Mouse (Mus musculus) C2C12 (cell line): Measurements from ENCODE around the gene Inpp5a.

ENCODE experiments used
- CEBPB ChIP-seq: IDR thresholded peaks from one replicate; pipeline ENCODE4 v1.6.1; 2011; ENCODE audit warnings: low read depth, mild to moderate bottlenecking, control low read depth, moderate library complexity
- CTCF ChIP-seq: IDR thresholded peaks from one replicate; pipeline ENCODE4 v1.5.1; 2011; ENCODE audit not compliant: control insufficient read depth, insufficient read depth, insufficient read length
- FOSL1 ChIP-seq: IDR thresholded peaks from one replicate; pipeline ENCODE4 v1.8.0; 2011; ENCODE audit warnings: mild to moderate bottlenecking, low read length; ENCODE audit not compliant: poor library complexity, insufficient read depth, severe bottlenecking
- MAX ChIP-seq: IDR thresholded peaks from one replicate; pipeline ENCODE4 v1.6.1; 2011; ENCODE audit warnings: mild to moderate bottlenecking, control low read depth
- MYOD1 ChIP-seq: IDR thresholded peaks from one replicate; pipeline ENCODE4 v1.6.1; 2011; ENCODE audit warnings: low read depth; ENCODE audit not compliant: control insufficient read depth, insufficient read length
- MYOG ChIP-seq: IDR thresholded peaks from one replicate; pipeline ENCODE4 v1.6.1; 2011; ENCODE audit not compliant: control insufficient read depth, insufficient read length; ENCODE audit errors: extremely low read depth
- USF1 ChIP-seq: IDR thresholded peaks from one replicate; pipeline ENCODE4 v1.6.1; 2011; ENCODE audit warnings: low read depth, mild to moderate bottlenecking, control low read depth, moderate library complexity

DNA sequence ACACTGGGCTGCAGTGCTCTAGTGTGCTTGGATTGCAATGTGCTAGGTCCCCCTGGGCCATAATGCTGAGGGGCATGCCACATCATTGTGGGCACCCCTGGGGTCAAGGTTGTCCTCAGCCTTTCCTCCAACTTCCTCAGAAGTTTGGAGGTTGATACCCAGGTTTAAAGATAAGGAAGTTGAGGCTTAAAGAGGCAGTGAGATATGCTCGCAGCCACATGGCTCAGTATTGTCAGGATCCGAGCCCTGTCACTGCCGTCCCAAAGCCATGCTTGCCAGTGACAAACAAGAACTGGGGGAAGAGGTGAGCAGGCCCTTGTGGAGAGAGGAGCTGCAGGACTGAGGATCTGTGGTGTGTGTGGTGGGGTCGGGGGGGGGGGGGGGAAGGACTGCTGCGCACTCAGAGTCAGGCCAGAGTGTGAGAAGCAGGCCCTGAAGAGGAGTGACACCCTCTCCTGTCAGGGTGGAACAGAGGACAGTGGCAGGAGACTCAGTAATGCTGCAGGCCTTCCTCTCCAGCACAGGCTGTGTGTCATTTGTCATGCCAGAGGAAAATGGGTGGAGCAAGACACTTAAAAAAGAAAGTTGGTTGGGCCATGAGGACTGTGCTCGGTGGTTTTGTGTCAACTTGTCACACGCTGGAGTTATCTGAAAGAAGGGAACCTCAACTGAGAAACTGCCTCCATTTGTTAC lies 77.7 kb downstream of the Inpp5a start:
- no peak for TF ChIP-seq CTCF
- no peak for TF ChIP-seq MAX
- TF ChIP-seq FOSL1: no peak
- TF ChIP-seq USF1: no peak
- TF ChIP-seq MYOD1: no peak
- no peak for TF ChIP-seq MYOG
- no peak for TF ChIP-seq CEBPB
